Mouse (Mus musculus): Measurements from ENCODE around the gene Cstb. TPM values are rescaled to one million over a fixed set of nuclear protein-coding genes. Genes with fewer than 3 reads are reported as not detected.
"Not testable (repeated sequence)": the region's sequence is repeated elsewhere in the genome, so short reads cannot be mapped to it uniquely, and the experiment has no call there.

The Cstb gene
- polyA plus RNA-seq, 1 experiment from 2014 or later: 122 TPM

DNA sequence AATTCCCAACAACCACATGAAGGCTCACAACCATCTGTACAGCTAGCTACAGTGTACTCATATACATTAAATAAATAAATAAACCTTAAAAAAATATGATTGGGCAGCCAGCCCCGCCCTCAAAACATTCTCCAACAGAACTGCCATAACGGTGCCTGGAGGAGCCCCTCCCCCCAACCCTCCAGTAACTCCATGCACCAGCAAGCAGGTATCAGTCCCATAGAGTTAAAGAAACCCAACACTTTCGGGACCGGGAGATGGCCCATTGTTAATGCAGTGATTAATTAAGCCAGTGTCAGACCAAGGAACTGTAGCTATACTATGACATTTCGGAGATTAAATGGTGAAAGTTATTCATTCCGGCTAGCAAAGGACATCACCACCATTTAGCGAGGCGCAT lies 13.6 kb upstream of the Cstb start:
- Histone ChIP-seq H3K4me1 (ENCODE audit: control insufficient read depth, insufficient read depth, low read length) (peaks cover 7% of the 10 kb centered on the region; the same call in 1 of the 2 replicates), H3K4me2 (peak overlapping the region; percentile 81), H3K9ac (ENCODE audit: low read depth, low read length) (peak overlapping the region; percentile 79), H3K36me3 (ENCODE audit: control insufficient read depth, insufficient read depth, low read length) (peaks cover 24% of the 10 kb centered on the region), H3K9me3 (replicated peaks; ENCODE audit: control insufficient read depth, low read length) (no peaks in the 10 kb centered on the region), H3K4me3 (ENCODE audit: low read depth, low read length) (peak overlapping the region; percentile 97), H3K27ac (ENCODE audit: low read depth, low read length) (no peak overlapping the region), H3K27me3 (ENCODE audit: control insufficient read depth, insufficient read depth, low read length) (no peaks in the 10 kb centered on the region)
- 14% methylated on average over 8 of the region's 8 CpGs for WGBS (ENCODE audit: insufficient replicate concordance)
- no peak for ATAC-seq (replicated peaks; ENCODE audit: insufficient number of reproducible peaks, low FRiP score, low TSS enrichment)

GRCm38 (mm10) chr10:78412319-78413151 lies 12.9 kb upstream of the Cstb start, which contains the start of gene Rrp1:
Rrp1 (minus strand) TSS chr10:78413043.
- peak within 1 kb of the TSS; percentile 79 for H3K9ac ChIP-seq (ENCODE audit: low read depth, low read length)
- H3K36me3 ChIP-seq (ENCODE audit: control insufficient read depth, insufficient read depth, low read length): peaks cover 24% of the 10 kb centered on the region
- under 1% methylated on average over 69 of the region's 70 CpGs for WGBS (ENCODE audit: insufficient replicate concordance)
- no peaks in the 10 kb centered on the region for H3K9me3 ChIP-seq (replicated peaks; ENCODE audit: control insufficient read depth, low read length)
- H3K27me3 ChIP-seq (ENCODE audit: control insufficient read depth, insufficient read depth, low read length): no peaks in the 10 kb centered on the region
- H3K27ac ChIP-seq (ENCODE audit: low read depth, low read length): peak within 1 kb of the TSS; percentile 48
- peak; percentile 83 for ATAC-seq (replicated peaks; ENCODE audit: insufficient number of reproducible peaks, low FRiP score, low TSS enrichment)
- peaks cover 7% of the 10 kb centered on the region; the same call in 1 of the 2 replicates for H3K4me1 ChIP-seq (ENCODE audit: control insufficient read depth, insufficient read depth, low read length)
- H3K4me3 ChIP-seq (ENCODE audit: low read depth, low read length): peak within 1 kb of the TSS; percentile 97
- H3K4me2 ChIP-seq: peak within 1 kb of the TSS; percentile 81

DNA sequence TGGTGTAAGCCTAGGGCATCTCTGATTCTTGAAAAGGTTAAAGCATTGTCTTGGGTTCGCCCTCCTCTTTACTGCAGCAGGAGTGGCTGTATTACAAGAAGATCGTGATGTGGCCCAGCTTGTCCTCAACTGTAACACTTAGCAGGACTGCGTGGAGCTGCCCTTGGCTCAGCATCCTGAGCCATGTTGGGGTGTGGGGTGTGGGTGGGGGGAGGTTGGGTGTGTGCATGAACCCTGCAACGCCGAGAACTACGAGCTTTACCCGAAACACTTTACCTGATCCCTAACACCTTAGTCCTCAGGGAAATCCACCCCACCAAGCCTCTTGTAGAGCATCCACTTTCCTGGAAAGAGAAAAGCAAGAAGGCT lies 12.3 kb upstream of the Cstb start:
- no peak overlapping the region for H3K27ac ChIP-seq (ENCODE audit: low read depth, low read length)
- no peak for ATAC-seq (replicated peaks; ENCODE audit: insufficient number of reproducible peaks, low FRiP score, low TSS enrichment)

DNA sequence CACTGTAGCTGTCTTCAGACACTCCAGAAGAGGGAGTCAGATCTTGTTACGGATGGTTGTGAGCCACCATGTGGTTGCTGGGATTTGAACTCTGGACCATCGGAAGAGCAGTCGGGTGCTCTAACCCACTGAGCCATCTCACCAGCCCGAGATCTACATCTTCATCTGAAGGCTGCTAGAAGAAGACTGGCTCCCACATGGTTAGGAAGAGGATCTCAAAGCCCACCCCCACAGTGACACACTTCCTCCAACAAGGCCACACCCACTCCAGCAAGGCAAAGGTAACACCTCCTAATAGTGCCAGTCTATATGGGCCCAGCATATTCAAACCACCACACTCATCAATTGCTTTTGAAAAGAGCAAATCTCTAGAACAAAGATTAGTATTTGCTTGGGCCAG lies 10.5 kb upstream of the Cstb start:
- H3K27ac ChIP-seq (ENCODE audit: low read depth, low read length); H3K4me2 ChIP-seq; H3K9ac ChIP-seq (ENCODE audit: low read depth, low read length); H3K27me3 ChIP-seq (ENCODE audit: control insufficient read depth, insufficient read depth, low read length); H3K36me3 ChIP-seq (ENCODE audit: control insufficient read depth, insufficient read depth, low read length); ATAC-seq (replicated peaks; ENCODE audit: insufficient number of reproducible peaks, low FRiP score, low TSS enrichment); H3K4me1 ChIP-seq (ENCODE audit: control insufficient read depth, insufficient read depth, low read length); H3K4me3 ChIP-seq (ENCODE audit: low read depth, low read length); H3K9me3 ChIP-seq (replicated peaks; ENCODE audit: control insufficient read depth, low read length): not testable (repeated sequence)
- 97% methylated on average over 3 of the region's 4 CpGs for WGBS (ENCODE audit: insufficient replicate concordance)

More for the DNA sequence above, 12.3 kb upstream of the Cstb start:
- Histone ChIP-seq H3K4me2 (peak overlapping the region; percentile 81), H3K9me3 (replicated peaks; ENCODE audit: control insufficient read depth, low read length) (no peaks in the 10 kb centered on the region), H3K27me3 (ENCODE audit: control insufficient read depth, insufficient read depth, low read length) (no peaks in the 10 kb centered on the region), H3K4me1 (ENCODE audit: control insufficient read depth, insufficient read depth, low read length) (peaks cover 7% of the 10 kb centered on the region; the same call in 1 of the 2 replicates), H3K4me3 (ENCODE audit: low read depth, low read length) (peak overlapping the region; percentile 97), H3K9ac (ENCODE audit: low read depth, low read length) (peak overlapping the region; percentile 52; the same call in 1 of the 2 replicates), H3K36me3 (ENCODE audit: control insufficient read depth, insufficient read depth, low read length) (peaks cover 20% of the 10 kb centered on the region)
- 44% methylated on average over 7 of the region's 7 CpGs for WGBS (ENCODE audit: insufficient replicate concordance)

DNA sequence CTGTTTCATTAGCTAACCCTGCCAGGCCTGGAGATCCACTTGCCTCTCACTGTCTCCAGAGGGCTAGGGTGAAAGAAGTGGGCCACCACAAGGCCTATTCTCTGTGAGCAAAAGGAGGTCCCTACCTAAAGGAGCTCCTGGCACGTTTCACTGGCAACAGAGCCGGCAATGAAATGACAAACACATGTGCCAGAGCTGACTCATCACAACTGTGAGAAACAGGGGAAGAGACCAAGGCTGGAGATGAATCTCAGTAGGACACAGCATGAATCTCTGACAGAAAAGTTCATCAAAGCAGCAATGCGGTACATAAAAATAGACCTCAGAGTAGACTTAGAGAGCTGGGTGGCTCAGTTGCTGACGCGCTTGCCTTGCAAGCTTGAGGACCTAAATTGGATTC lies 7.6 kb upstream of the Cstb start:
- Histone ChIP-seq H3K4me1 (ENCODE audit: control insufficient read depth, insufficient read depth, low read length) (0 out of 2 replicates have a peak, but pooled peaks cover 3% of the 10 kb centered on the region), H3K9ac (ENCODE audit: low read depth, low read length) (no peak overlapping the region), H3K9me3 (replicated peaks; ENCODE audit: control insufficient read depth, low read length) (no peaks in the 10 kb centered on the region), H3K27ac (ENCODE audit: low read depth, low read length) (no peak overlapping the region), H3K36me3 (ENCODE audit: control insufficient read depth, insufficient read depth, low read length) (no peaks in the 10 kb centered on the region), H3K27me3 (ENCODE audit: control insufficient read depth, insufficient read depth, low read length) (no peaks in the 10 kb centered on the region), H3K4me3 (ENCODE audit: low read depth, low read length) (no peak overlapping the region), H3K4me2 (no peak overlapping the region)
- 58% methylated on average over 5 of the region's 5 CpGs for WGBS (ENCODE audit: insufficient replicate concordance)
- ATAC-seq (replicated peaks; ENCODE audit: insufficient number of reproducible peaks, low FRiP score, low TSS enrichment): no peak

DNA sequence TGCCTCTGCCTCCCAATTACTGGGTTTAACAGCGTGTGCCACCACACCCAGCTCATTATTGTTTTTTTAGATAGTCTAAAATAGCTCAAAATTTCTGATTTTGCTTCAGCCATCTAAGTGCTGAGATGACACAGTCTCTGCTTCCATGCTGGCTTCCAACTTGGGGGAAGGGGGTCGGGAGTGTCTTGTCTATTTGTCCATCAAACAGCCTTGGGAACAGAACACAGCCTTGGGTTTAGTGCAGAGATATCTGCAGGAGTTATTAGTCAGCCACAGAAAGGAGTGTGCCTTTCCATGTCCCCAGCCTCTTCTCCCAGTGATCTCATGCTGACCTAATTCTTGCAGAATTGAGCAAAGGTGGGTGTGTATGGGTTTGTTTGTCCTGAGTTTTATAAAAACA lies 6.7 kb upstream of the Cstb start:
- no peak overlapping the region for H3K27ac ChIP-seq (ENCODE audit: low read depth, low read length)
- no peaks in the 10 kb centered on the region for H3K9me3 ChIP-seq (replicated peaks; ENCODE audit: control insufficient read depth, low read length)
- H3K4me3 ChIP-seq (ENCODE audit: low read depth, low read length): no peak overlapping the region
- H3K9ac ChIP-seq (ENCODE audit: low read depth, low read length): no peak overlapping the region
- no peaks in the 10 kb centered on the region for H3K27me3 ChIP-seq (ENCODE audit: control insufficient read depth, insufficient read depth, low read length)
- no peak overlapping the region for H3K4me2 ChIP-seq
- H3K36me3 ChIP-seq (ENCODE audit: control insufficient read depth, insufficient read depth, low read length): no peaks in the 10 kb centered on the region
- ATAC-seq (replicated peaks; ENCODE audit: insufficient number of reproducible peaks, low FRiP score, low TSS enrichment): no peak
- 87% methylated on average over 2 of the region's 2 CpGs for WGBS (ENCODE audit: insufficient replicate concordance)
- no peaks in the 10 kb centered on the region for H3K4me1 ChIP-seq (ENCODE audit: control insufficient read depth, insufficient read depth, low read length)

- Histone ChIP-seq H3K4me2 (no peak overlapping the region), H3K27me3 (ENCODE audit: control insufficient read depth, insufficient read depth, low read length) (no peaks in the 10 kb centered on the region), H3K9me3 (replicated peaks; ENCODE audit: control insufficient read depth, low read length) (no peaks in the 10 kb centered on the region), H3K4me3 (ENCODE audit: low read depth, low read length) (no peak overlapping the region), H3K27ac (ENCODE audit: low read depth, low read length) (no peak overlapping the region), H3K9ac (ENCODE audit: low read depth, low read length) (no peak overlapping the region), H3K4me1 (ENCODE audit: control insufficient read depth, insufficient read depth, low read length) (no peaks in the 10 kb centered on the region), H3K36me3 (ENCODE audit: control insufficient read depth, insufficient read depth, low read length) (no peaks in the 10 kb centered on the region)
- ATAC-seq (replicated peaks; ENCODE audit: insufficient number of reproducible peaks, low FRiP score, low TSS enrichment): no peak
- WGBS (ENCODE audit: insufficient replicate concordance): 74% methylated on average over 2 of the region's 2 CpGs
Measured at GRCm38 (mm10) chr10:78420929-78421328, 4.5 kb upstream of the Cstb start.

GRCm38 (mm10) chr10:78422614-78423013 lies 2.9 kb upstream of the Cstb start:
- H3K4me3 ChIP-seq (ENCODE audit: low read depth, low read length): no peak overlapping the region
- no peaks in the 10 kb centered on the region for H3K9me3 ChIP-seq (replicated peaks; ENCODE audit: control insufficient read depth, low read length)
- H3K4me1 ChIP-seq (ENCODE audit: control insufficient read depth, insufficient read depth, low read length): peaks cover 4% of the 10 kb centered on the region
- no peak overlapping the region for H3K4me2 ChIP-seq
- H3K27me3 ChIP-seq (ENCODE audit: control insufficient read depth, insufficient read depth, low read length): no peaks in the 10 kb centered on the region
- no peak for ATAC-seq (replicated peaks; ENCODE audit: insufficient number of reproducible peaks, low FRiP score, low TSS enrichment)
- 82% methylated on average over 3 of the region's 3 CpGs for WGBS (ENCODE audit: insufficient replicate concordance)
- H3K9ac ChIP-seq (ENCODE audit: low read depth, low read length): no peak overlapping the region
- H3K36me3 ChIP-seq (ENCODE audit: control insufficient read depth, insufficient read depth, low read length): no peaks in the 10 kb centered on the region
- no peak overlapping the region for H3K27ac ChIP-seq (ENCODE audit: low read depth, low read length)
